Comparison of ENCODE assay signal across 8 mouse cellular contexts in the genomic region with DNA sequence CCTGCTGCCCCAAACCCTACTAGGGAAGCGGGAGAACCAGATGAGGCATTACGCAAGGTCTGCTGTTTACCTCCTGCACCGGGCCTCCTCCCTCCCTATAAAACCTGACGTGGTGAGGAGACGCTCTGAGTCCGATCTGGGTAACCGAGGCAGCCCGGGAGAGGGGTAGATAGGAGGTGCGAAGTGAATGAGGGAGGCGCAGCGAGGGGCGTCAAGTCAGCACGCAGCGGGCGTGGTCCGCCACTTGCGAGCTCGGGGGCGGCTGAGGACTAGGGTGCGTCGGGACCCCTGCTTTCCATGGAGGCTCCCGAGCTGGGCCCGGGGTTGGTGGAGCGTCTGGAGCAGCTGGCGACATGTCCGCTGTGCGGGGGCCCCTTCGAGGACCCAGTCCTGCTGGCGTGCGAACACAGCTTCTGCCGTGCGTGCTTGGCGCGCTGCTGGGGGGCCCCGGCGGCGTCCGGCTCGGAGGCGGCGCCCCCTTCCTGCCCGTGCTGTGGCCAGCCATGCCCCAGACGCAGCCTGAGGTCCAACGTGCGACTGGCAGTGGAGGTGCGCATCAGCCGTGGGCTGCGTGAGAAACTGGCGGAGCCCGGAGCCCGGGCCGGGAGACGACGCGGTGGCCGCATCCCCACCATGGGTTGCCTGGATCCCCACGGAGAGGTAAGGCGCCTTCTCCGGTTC. TPM values are rescaled to one million over a fixed set of nuclear protein-coding genes. Genes with fewer than 3 reads are reported as not detected.
DNase-seq lines count a peak whose midpoint lies in the region; ATAC-seq lines count a peak whose summit lies in the region.

Gene Rnf39 (plus strand): TSS at position 128 of the 681 bp plus-strand sequence.

- no peak within 1 kb of the TSS for H3K27ac ChIP-seq in heart, embryonic 16.5 days (ENCODE audit: low read length)
- no peak within 1 kb of the TSS for H3K27ac ChIP-seq in liver, embryonic 11.5 days (ENCODE audit: low read depth, low read length)
- no peak within 1 kb of the TSS for H3K27ac ChIP-seq in midbrain, embryonic 15.5 days

- H3K9me3 ChIP-seq in heart, embryonic 16.5 days (replicated peaks; ENCODE audit: control insufficient read depth, low read length), result no peaks in the 10 kb centered on the region
- H3K9me3 ChIP-seq in liver, embryonic 11.5 days (ENCODE audit: control insufficient read depth, low read length), result no peaks in the 10 kb centered on the region
- no peaks in the 10 kb centered on the region for H3K9me3 ChIP-seq in midbrain, embryonic 15.5 days

- H3K36me3 ChIP-seq in heart, embryonic 16.5 days (ENCODE audit: control insufficient read depth, insufficient read depth), result no peaks in the 10 kb centered on the region
- no peaks in the 10 kb centered on the region for H3K36me3 ChIP-seq in liver, embryonic 11.5 days (ENCODE audit: control insufficient read depth, insufficient read depth, low read length)
- H3K36me3 ChIP-seq in midbrain, embryonic 15.5 days (replicated peaks), result no peaks in the 10 kb centered on the region

- peak within 1 kb of the TSS; percentile 74 for H3K4me2 ChIP-seq in heart, embryonic 16.5 days (ENCODE audit: low read depth, low read length)
- peak within 1 kb of the TSS; percentile 65 for H3K4me2 ChIP-seq in liver, embryonic 11.5 days
- H3K4me2 ChIP-seq in midbrain, embryonic 15.5 days, result peak within 1 kb of the TSS; percentile 72

- WGBS in heart, embryonic 16.5 days, result 1% methylated on average over 59 of the region's 59 CpGs
- 3% methylated on average over 59 of the region's 59 CpGs for WGBS in liver, embryonic 11.5 days
- WGBS in midbrain, embryonic 15.5 days, result 2% methylated on average over 59 of the region's 59 CpGs

- H3K9ac ChIP-seq in heart, embryonic 16.5 days (ENCODE audit: low read length), result peak within 1 kb of the TSS; percentile 49
- H3K9ac ChIP-seq in liver, embryonic 11.5 days (ENCODE audit: low read depth, low read length), result no peak within 1 kb of the TSS
- H3K9ac ChIP-seq in midbrain, embryonic 15.5 days, result peak within 1 kb of the TSS; percentile 38

- peaks cover 61% of the 10 kb centered on the region for H3K27me3 ChIP-seq in heart, embryonic 16.5 days (ENCODE audit: control insufficient read depth, insufficient read depth, low read length)
- peaks cover 79% of the 10 kb centered on the region for H3K27me3 ChIP-seq in liver, embryonic 11.5 days (replicated peaks; ENCODE audit: control insufficient read depth, insufficient read depth, low read length)
- H3K27me3 ChIP-seq in midbrain, embryonic 15.5 days (replicated peaks), result peaks cover 47% of the 10 kb centered on the region

- DNase-seq in layer of hippocampus, adult 11-12 months (ENCODE audit: low spot score), result peak; percentile 28
- DNase-seq in layer of hippocampus, postnatal 10 days (ENCODE audit: low spot score in 2 of 2), result no peak
- peak; percentile 57 to 59 for DNase-seq in cerebellum, postnatal 25 days
- no peak for DNase-seq in liver, embryonic 11.5 days (ENCODE audit: low spot score)
- DNase-seq in urinary bladder, postnatal 10 days (ENCODE audit: low spot score), result peak; percentile 16
- DNase-seq in adrenal gland, adult 8-10 months, result no peak

- ATAC-seq in heart, embryonic 16.5 days (replicated peaks; ENCODE audit: extremely low read depth, insufficient read depth, low FRiP score), result 0 out of 2 replicates have a peak, but pooled peaks have one; percentile 11
- no peak for ATAC-seq in liver, embryonic 11.5 days (replicated peaks; ENCODE audit: low FRiP score)
- ATAC-seq in midbrain, embryonic 15.5 days (replicated peaks), result 0 out of 2 replicates have a peak, but pooled peaks have one; percentile 6

- peaks cover 12% of the 10 kb centered on the region for H3K4me1 ChIP-seq in heart, embryonic 16.5 days (ENCODE audit: control insufficient read depth, insufficient read depth, low read length)
- H3K4me1 ChIP-seq in liver, embryonic 11.5 days (replicated peaks; ENCODE audit: control insufficient read depth, insufficient read depth, low read length), result 0 out of 2 replicates have a peak, but pooled peaks cover 4% of the 10 kb centered on the region
- H3K4me1 ChIP-seq in midbrain, embryonic 15.5 days, result peaks cover 27% of the 10 kb centered on the region

- H3K4me3 ChIP-seq in heart, embryonic 16.5 days (ENCODE audit: low read length), result peak within 1 kb of the TSS; percentile 50
- H3K4me3 ChIP-seq in liver, embryonic 11.5 days (ENCODE audit: low read depth, low read length), result peak within 1 kb of the TSS; percentile 35
- H3K4me3 ChIP-seq in midbrain, embryonic 15.5 days, result peak within 1 kb of the TSS; percentile 41

RNA-seq across cellular contexts. Expression of gene Rnf39, which starts in this region (rescaled TPM):
- total RNA-seq in layer of hippocampus, postnatal 10 days (2021), result 1 to 10 TPM; 4.9 to 5.4 TPM
- polyA plus RNA-seq in heart, embryonic 16.5 days (2015; fragmentation: Nextera tagmentation; extraction: Ambion mirVana), result 0.22 and 0.40 TPM in 2 replicates
- 0.14 TPM in 1 of 2 replicates, not detected in the other for polyA plus RNA-seq in liver, embryonic 11.5 days (2014; fragmentation: Nextera tagmentation; extraction: Ambion mirVana)
- polyA plus RNA-seq in midbrain, embryonic 15.5 days (2015; fragmentation: Nextera tagmentation; extraction: Ambion mirVana), result 1.1 and 1.7 TPM in 2 replicates
- total RNA-seq in adrenal gland, adult 8-10 months (2022), result under 1 TPM in 3 of 4 experiments, not detected in 1; 0.15 to 0.51 (median 0.17) TPM

Comparison
In these comparisons a context has a peak if more than half of its experiments do, and no peak if none do; other contexts are left out.
1. DNase-seq: peak in layer of hippocampus, adult 11-12 months (single experiment), cerebellum, postnatal 25 days (2 of 2) and urinary bladder, postnatal 10 days (single experiment); none in layer of hippocampus, postnatal 10 days (0 of 2), liver, embryonic 11.5 days (single experiment) and adrenal gland, adult 8-10 months (single experiment).
2. Peak in ATAC-seq, H3K4me3 ChIP-seq, H3K9ac ChIP-seq and H3K4me2 ChIP-seq in heart, embryonic 16.5 days; RNA of the gene not detected or under 1 TPM.
3. Peak in every context shown above with its lines, with median percentiles within 50 percentile points of each other: H3K4me2 ChIP-seq and H3K4me3 ChIP-seq.